Mouse (Mus musculus): ENCODE results near the gene Spc24. TPM values are rescaled to one million over a fixed set of nuclear protein-coding genes. Genes with fewer than 3 reads are reported as not detected.

Gene Spc24
- 61.6 and 68.2 TPM in 2 replicates for polyA plus RNA-seq (2016; fragmentation: Nextera tagmentation; extraction: Ambion mirVana)

GRCm38 (mm10) chr9:21760155-21761088 is at the start of gene Spc24:
Spc24 (minus strand) TSS chr9:21760303.
- peak within 1 kb of the TSS; percentile 75 for H3K4me3 ChIP-seq
- H3K27me3 ChIP-seq: no peaks in the 10 kb centered on the region
- H3K27ac ChIP-seq: peak within 1 kb of the TSS; percentile 79
- H3K36me3 ChIP-seq: peaks cover 14% of the 10 kb centered on the region; the same call in 1 of the 2 replicates
- peak within 1 kb of the TSS; percentile 79 for H3K4me2 ChIP-seq (replicated peaks)
- peak within 1 kb of the TSS; percentile 74 for H3K9ac ChIP-seq
- peak; percentile 97 for ATAC-seq (ENCODE audit: low FRiP score)
- H3K9me3 ChIP-seq (replicated peaks): no peaks in the 10 kb centered on the region
- H3K4me1 ChIP-seq: peaks cover 13% of the 10 kb centered on the region
- WGBS: under 1% methylated on average over 54 of the region's 54 CpGs

GRCm38 (mm10) chr9:21808561-21808960 is 48.5 kb upstream of the Spc24 start:
- Histone ChIP-seq H3K27ac (no peak overlapping the region), H3K9ac (no peak overlapping the region), H3K4me1 (no peaks in the 10 kb centered on the region), H3K4me3 (no peak overlapping the region), H3K36me3 (peaks cover 7% of the 10 kb centered on the region; the same call in 1 of the 2 replicates), H3K4me2 (replicated peaks) (no peak overlapping the region), H3K27me3 (no peaks in the 10 kb centered on the region), H3K9me3 (replicated peaks) (no peaks in the 10 kb centered on the region)
- ATAC-seq (ENCODE audit: low FRiP score): no peak
- WGBS: 66% methylated on average over 3 of the region's 3 CpGs

- Histone ChIP-seq H3K27me3 (no peaks in the 10 kb centered on the region), H3K4me2 (replicated peaks) (no peak overlapping the region), H3K9ac (no peak overlapping the region), H3K36me3 (peaks cover 4% of the 10 kb centered on the region; the same call in 1 of the 2 replicates), H3K4me3 (no peak overlapping the region), H3K27ac (no peak overlapping the region), H3K9me3 (replicated peaks) (no peaks in the 10 kb centered on the region), H3K4me1 (no peaks in the 10 kb centered on the region)
- no peak for ATAC-seq (ENCODE audit: low FRiP score)
- WGBS: 84% methylated on average over 11 of the region's 11 CpGs
Measured at GRCm38 (mm10) chr9:21806976-21807375, 46.9 kb upstream of the Spc24 start.

GRCm38 (mm10) chr9:21806363-21806762 is 46.3 kb upstream of the Spc24 start:
- Histone ChIP-seq H3K27me3 (no peaks in the 10 kb centered on the region), H3K36me3 (peaks cover 4% of the 10 kb centered on the region; the same call in 1 of the 2 replicates), H3K4me1 (no peaks in the 10 kb centered on the region), H3K27ac (no peak overlapping the region), H3K4me2 (replicated peaks) (no peak overlapping the region), H3K9ac (no peak overlapping the region), H3K4me3 (no peak overlapping the region), H3K9me3 (replicated peaks) (no peaks in the 10 kb centered on the region)
- ATAC-seq (ENCODE audit: low FRiP score): no peak
- 68% methylated on average over 3 of the region's 3 CpGs for WGBS

GRCm38 (mm10) chr9:21803986-21804644 is 44.0 kb upstream of the Spc24 start:
- 0 out of 2 replicates have a peak overlapping the region, but pooled peaks have one; percentile 9 for H3K4me2 ChIP-seq (replicated peaks)
- no peaks in the 10 kb centered on the region for H3K27me3 ChIP-seq
- ATAC-seq (ENCODE audit: low FRiP score): peak; percentile 86
- 47% methylated on average over 13 of the region's 13 CpGs for WGBS
- H3K9ac ChIP-seq: no peak overlapping the region
- H3K36me3 ChIP-seq: no peaks in the 10 kb centered on the region
- no peak overlapping the region for H3K4me3 ChIP-seq
- H3K4me1 ChIP-seq: no peaks in the 10 kb centered on the region
- no peaks in the 10 kb centered on the region for H3K9me3 ChIP-seq (replicated peaks)
- H3K27ac ChIP-seq: no peak overlapping the region

- no peaks in the 10 kb centered on the region for H3K36me3 ChIP-seq
- 88% methylated on average over 7 of the region's 7 CpGs for WGBS
- no peak for ATAC-seq (ENCODE audit: low FRiP score)
- H3K4me3 ChIP-seq: no peak overlapping the region
- no peak overlapping the region for H3K4me2 ChIP-seq (replicated peaks)
- H3K9me3 ChIP-seq (replicated peaks): no peaks in the 10 kb centered on the region
- H3K27ac ChIP-seq: no peak overlapping the region
- H3K9ac ChIP-seq: no peak overlapping the region
- H3K27me3 ChIP-seq: peaks cover 6% of the 10 kb centered on the region; the same call in 1 of the 2 replicates
- peaks cover 14% of the 10 kb centered on the region for H3K4me1 ChIP-seq
Measured at GRCm38 (mm10) chr9:21801591-21801990, 41.5 kb upstream of the Spc24 start.

GRCm38 (mm10) chr9:21801121-21801520 is 41.0 kb upstream of the Spc24 start:
- Histone ChIP-seq H3K4me1 (peaks cover 18% of the 10 kb centered on the region), H3K27me3 (peaks cover 6% of the 10 kb centered on the region; the same call in 1 of the 2 replicates), H3K36me3 (no peaks in the 10 kb centered on the region), H3K4me2 (replicated peaks) (no peak overlapping the region), H3K9ac (no peak overlapping the region), H3K9me3 (replicated peaks) (no peaks in the 10 kb centered on the region), H3K27ac (no peak overlapping the region), H3K4me3 (no peak overlapping the region)
- WGBS: 71% methylated on average over 7 of the region's 7 CpGs
- no peak for ATAC-seq (ENCODE audit: low FRiP score)

- Histone ChIP-seq H3K4me3 (peak overlapping the region; percentile 59), H3K36me3 (peaks cover 12% of the 10 kb centered on the region), H3K9me3 (replicated peaks) (no peaks in the 10 kb centered on the region), H3K9ac (no peak overlapping the region), H3K4me1 (peaks cover 22% of the 10 kb centered on the region), H3K4me2 (replicated peaks) (peak overlapping the region; percentile 80), H3K27me3 (peaks cover 6% of the 10 kb centered on the region; the same call in 1 of the 2 replicates), H3K27ac (no peak overlapping the region)
- 45% methylated on average over 3 of the region's 3 CpGs for WGBS
- no peak; the same call in 1 of the 2 replicates for ATAC-seq (ENCODE audit: low FRiP score)
Measured at GRCm38 (mm10) chr9:21799010-21799350, 38.9 kb upstream of the Spc24 start.

GRCm38 (mm10) chr9:21798345-21799009 is 38.4 kb upstream of the Spc24 start, which contains the start of gene Kank2:
Kank2 (minus strand) TSS chr9:21798744.
- H3K4me2 ChIP-seq (replicated peaks): peak within 1 kb of the TSS; percentile 80
- peak within 1 kb of the TSS; percentile 59 for H3K4me3 ChIP-seq
- peaks cover 6% of the 10 kb centered on the region; the same call in 1 of the 2 replicates for H3K27me3 ChIP-seq
- peak; percentile 83 for ATAC-seq (ENCODE audit: low FRiP score)
- under 1% methylated on average over 47 of the region's 52 CpGs for WGBS
- no peaks in the 10 kb centered on the region for H3K9me3 ChIP-seq (replicated peaks)
- H3K4me1 ChIP-seq: peaks cover 22% of the 10 kb centered on the region
- H3K9ac ChIP-seq: peak within 1 kb of the TSS; percentile 73
- H3K36me3 ChIP-seq: peaks cover 14% of the 10 kb centered on the region
- H3K27ac ChIP-seq: peak within 1 kb of the TSS; percentile 75

- H3K36me3 ChIP-seq: peaks cover 18% of the 10 kb centered on the region
- ATAC-seq (ENCODE audit: low FRiP score): peak; percentile 47
- H3K4me3 ChIP-seq: peak overlapping the region; percentile 59
- 0% methylated on average over 25 of the region's 26 CpGs for WGBS
- H3K27me3 ChIP-seq: peaks cover 6% of the 10 kb centered on the region; the same call in 1 of the 2 replicates
- H3K4me1 ChIP-seq: peaks cover 22% of the 10 kb centered on the region
- peak overlapping the region; percentile 73 for H3K9ac ChIP-seq
- peak overlapping the region; percentile 75 for H3K27ac ChIP-seq
- peak overlapping the region; percentile 80 for H3K4me2 ChIP-seq (replicated peaks)
- no peaks in the 10 kb centered on the region for H3K9me3 ChIP-seq (replicated peaks)
Measured at GRCm38 (mm10) chr9:21797921-21798344, 37.8 kb upstream of the Spc24 start.

- Histone ChIP-seq H3K4me1 (peaks cover 27% of the 10 kb centered on the region), H3K9ac (no peak overlapping the region), H3K4me2 (replicated peaks) (peak overlapping the region; percentile 80; the same call in 1 of the 2 replicates), H3K4me3 (peak overlapping the region; percentile 59), H3K36me3 (peaks cover 18% of the 10 kb centered on the region), H3K27me3 (peaks cover 6% of the 10 kb centered on the region; the same call in 1 of the 2 replicates), H3K9me3 (replicated peaks) (no peaks in the 10 kb centered on the region), H3K27ac (no peak overlapping the region)
- no peak for ATAC-seq (ENCODE audit: low FRiP score)
- 71% methylated on average over 3 of the region's 3 CpGs for WGBS
Measured at GRCm38 (mm10) chr9:21796919-21797318, 36.8 kb upstream of the Spc24 start.
